Mouse (Mus musculus) ES-E14 (cell line): ENCODE measurements around the gene Daw1.

Experiments used
- CHD2 ChIP-seq: IDR thresholded peaks from 2 replicates; pipeline ENCODE4 v1.6.1; 2014; ENCODE audit warnings: mild to moderate bottlenecking, low read depth, low read length, inconsistent platforms
- HCFC1 ChIP-seq: IDR thresholded peaks from 2 replicates; pipeline ENCODE4 v1.6.1; 2012; ENCODE audit warnings: low read length, inconsistent platforms, borderline replicate concordance; ENCODE audit not compliant: insufficient read depth
- ZC3H11A ChIP-seq: IDR thresholded peaks from 2 replicates; pipeline ENCODE4 v1.6.1; 2012; ENCODE audit warnings: low read depth, mild to moderate bottlenecking, inconsistent platforms, low read length, borderline replicate concordance

DNA sequence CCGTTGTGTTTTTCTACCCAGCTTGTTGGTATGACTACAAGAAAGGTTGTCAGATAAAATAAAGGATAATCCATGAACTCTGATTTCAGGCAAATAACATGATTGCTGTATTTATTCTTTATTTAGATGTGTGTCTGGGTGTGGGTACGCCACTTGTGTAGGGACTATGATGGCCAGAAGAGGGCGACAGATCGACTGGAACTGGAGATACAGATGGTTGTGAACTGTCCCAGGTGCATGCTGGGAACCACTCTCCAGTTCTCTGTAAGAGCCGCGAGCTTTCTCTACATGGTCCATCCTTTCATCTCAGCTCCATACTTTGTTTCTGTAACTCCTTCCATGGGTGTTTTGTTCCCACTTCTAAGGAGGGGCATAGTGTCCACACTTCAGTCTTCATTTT lies 20.8 kb upstream of the Daw1 start:
- TF ChIP-seq CHD2 (no peak), HCFC1 (no peak), ZC3H11A (no peak)
